Mouse (Mus musculus): ENCODE measurements around the gene Alg2.

The Alg2 gene

GRCm38 (mm10) chr4:47473968-47474729 lies at the start of gene Alg2, which contains the start of gene Sec61b:
Alg2 (minus strand) TSS chr4:47474333.
Sec61b (plus strand) TSS chr4:47474658.
- peak; percentile 98 for DNase-seq

GRCm38 (mm10) chr4:47521884-47522605 lies 47.9 kb upstream of the Alg2 start:
- DNase-seq: peak; percentile 11

DNA sequence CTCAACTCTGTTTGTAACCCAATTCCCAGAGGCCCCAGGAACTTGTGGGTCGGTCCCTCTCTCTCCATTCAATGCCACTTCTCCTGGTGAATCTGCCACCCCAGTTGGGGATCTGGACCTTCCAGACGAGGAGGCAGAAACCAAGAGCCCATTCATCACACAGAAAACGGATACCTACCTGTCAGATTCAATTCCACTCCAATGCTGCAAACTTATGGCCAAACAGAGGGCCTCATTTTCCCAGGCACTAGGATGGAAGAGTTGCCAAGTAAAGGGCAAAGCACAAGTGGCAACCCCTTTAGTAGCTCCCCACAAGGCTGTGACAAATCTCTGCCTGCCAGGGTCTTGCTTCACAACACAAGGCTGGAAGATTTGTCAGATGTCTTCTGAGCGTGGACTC lies 45.9 kb upstream of the Alg2 start:
- DNase-seq: no peak

- DNase-seq: peak; percentile 73
Observed at GRCm38 (mm10) chr4:47518551-47519181, 44.5 kb upstream of the Alg2 start.

GRCm38 (mm10) chr4:47504841-47505517 lies 30.8 kb upstream of the Alg2 start:
- DNase-seq: no peak

DNA sequence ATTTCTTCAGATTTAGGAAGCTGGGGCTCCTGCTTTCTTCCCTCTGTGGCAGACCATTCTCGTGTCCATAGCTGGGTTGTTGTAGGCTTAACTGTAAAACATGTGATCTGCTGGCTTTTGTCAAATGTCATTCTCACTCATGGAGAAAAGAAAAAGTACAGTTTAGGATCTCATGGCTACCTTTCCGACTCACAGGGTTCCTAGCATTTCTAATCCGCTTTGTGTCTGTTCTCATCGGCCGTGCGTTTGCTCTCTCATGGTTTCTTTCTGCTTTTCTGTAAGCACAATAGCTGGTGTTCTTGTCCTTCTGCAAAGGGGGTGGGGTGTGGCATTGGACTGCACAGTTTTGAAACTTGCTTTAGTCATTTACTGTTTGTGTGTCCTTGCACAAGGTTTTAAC lies 28.9 kb upstream of the Alg2 start:
- DNase-seq: no peak

GRCm38 (mm10) chr4:47502546-47502971 lies 28.4 kb upstream of the Alg2 start:
- DNase-seq: peak; percentile 53

GRCm38 (mm10) chr4:47499121-47499545 lies 25.0 kb upstream of the Alg2 start:
- DNase-seq: no peak

DNA sequence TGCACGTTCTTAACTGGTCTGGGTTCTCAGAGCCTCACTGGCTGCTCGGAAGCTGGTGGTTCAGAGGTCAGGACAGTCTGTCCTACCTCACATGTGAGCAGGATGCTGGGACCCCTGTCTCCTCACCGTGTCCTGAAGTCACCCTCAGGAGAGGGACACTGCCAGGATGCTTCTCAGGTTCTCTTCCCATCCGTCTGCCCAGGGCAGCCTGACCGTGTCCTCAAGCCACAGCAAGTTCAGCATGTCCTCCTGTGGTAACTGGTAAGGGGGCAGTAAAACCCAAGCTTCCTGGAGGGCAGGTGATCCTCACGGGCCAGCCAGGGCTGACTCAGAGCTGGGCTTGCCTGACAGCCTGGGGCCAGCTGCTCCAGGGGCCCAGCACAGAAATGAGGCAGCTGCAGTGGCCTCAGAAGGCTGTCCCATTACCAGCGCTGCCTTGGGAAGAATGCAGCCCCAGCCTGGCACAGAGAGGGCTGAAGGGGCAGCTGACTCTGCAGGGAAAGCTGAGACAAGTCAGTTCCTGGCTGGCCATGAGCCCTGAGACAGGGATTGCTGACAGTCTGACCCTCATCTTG lies 23.8 kb upstream of the Alg2 start:
- no peak for DNase-seq

- no peak for DNase-seq
Observed at GRCm38 (mm10) chr4:47494686-47495085, 20.6 kb upstream of the Alg2 start.

DNA sequence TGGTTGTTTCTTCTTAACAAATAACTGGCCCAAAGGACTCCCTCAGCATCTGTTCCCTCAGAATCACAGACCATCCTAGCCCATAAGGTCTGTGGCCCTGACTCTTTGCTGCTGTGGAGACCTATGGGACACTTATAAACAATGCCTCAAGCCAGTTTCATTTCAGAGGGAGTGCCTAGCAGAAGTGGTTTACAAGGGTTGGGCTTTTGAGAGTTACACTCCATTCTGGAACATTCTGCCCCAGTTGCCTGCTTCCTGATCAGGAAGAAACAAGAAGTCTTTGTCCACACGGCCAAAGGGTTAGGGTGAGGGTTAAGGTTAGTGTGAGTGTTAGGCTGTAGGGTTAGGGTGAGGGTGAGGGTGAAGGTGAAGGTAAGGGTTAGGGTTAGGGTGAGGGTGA lies 20.0 kb upstream of the Alg2 start:
- no peak for DNase-seq

DNA sequence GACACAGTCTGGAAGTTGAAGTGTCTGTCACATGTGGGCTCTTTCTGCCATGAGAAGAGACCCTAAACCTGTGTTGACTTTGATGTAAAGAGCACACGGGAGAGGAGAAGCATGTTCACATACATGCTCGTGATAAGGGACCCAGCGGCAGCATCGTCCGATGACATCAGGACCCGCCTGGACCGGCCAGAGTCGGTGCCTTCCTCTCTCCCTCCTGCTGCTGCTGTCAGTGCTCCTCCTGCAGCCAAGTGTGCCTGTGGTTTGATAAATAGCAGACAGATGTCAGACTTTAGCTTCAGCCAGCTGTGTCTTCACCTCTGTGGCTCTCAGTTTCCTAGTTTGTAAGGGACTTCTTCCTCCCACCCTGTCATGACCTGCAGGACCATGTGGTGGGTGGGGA lies 19.3 kb upstream of the Alg2 start:
- DNase-seq: no peak

- DNase-seq: no peak
Observed at GRCm38 (mm10) chr4:47492311-47493086, 18.4 kb upstream of the Alg2 start.

GRCm38 (mm10) chr4:47491243-47491642 lies 17.1 kb upstream of the Alg2 start:
- no peak for DNase-seq

DNA sequence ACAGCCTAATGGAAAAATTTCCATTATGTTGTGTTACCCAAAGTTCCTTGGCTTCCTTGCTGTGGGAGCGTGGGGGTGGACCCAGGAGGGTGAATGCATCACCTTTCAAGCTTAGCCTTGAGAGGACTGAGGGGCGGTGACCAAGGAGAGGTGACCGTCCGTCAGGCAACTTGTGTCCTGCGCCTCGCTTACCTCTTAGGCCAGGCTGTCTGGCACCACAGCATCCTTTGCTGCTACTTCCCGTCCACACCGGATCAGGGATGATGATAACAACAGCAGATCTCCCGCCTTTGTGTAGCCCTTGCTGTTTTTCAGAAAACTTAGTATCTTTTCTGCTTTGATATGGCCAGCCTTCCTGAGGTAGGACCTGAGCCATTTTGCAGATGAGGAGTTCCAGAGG lies 6.4 kb upstream of the Alg2 start:
- DNase-seq: no peak

DNA sequence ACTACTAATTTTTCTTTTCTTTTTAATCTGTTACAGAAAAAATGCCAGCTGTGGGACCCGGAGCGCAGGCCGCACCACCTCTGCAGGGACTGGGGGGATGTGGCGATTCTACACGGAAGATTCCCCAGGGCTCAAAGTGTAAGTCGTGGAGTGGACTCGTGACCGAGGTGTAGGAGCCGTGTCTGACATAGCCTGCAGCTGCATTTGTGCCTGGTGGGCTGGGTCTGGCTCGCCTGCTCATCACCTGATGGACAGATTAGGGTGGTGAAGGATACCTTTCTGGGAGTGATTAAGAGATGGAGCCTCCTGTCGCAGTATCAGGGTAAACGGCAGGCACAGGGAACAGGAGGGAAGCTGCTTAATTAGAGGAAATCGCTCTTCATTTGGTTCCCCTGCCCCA lies 6.0 kb upstream of the Alg2 start:
- DNase-seq: no peak

GRCm38 (mm10) chr4:47477539-47477938 lies 3.4 kb upstream of the Alg2 start:
- no peak for DNase-seq

DNA sequence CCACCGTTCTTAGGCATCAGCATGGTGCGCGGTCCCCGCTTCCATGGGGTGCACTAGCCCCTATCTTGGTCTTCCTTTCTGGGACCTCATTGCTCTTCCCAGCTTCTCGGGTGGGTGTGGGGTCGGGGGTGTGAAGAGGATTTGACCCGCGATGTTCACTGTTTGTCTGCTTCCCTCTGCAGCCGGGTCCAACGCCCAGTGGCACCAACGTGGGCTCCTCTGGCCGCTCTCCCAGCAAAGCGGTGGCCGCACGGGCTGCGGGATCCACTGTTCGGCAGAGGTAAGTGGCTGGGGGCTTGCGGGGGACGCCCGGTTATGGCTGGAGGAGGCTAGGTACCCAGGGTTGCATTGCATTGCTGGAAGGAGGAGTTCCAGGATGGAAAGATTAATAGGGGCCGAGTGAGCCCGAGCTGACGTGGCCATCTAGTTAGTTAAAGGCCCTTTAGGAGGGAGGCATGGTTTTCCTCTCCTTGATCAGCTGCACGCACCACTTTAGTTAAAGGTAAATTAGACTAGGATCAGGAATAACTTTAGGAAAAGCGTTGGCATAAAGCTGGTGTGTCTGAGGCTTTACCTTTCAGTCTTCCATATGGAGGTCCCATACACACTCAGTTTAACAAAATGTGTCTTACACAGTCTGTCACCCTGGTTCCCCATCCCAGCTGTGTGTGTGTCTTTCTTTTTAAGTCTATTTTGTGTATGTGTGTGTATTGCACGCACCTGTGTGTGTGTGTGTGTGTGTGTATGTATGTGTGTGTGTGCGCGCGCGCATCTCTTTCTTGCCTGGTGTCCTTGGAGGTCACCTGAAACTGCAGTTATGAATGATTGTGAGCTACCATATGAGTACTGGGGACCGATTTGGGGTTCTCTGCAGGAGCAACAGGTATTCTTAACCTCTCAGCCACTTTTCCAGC lies 854 bp upstream of the Alg2 start:
- no peak for DNase-seq

DNA sequence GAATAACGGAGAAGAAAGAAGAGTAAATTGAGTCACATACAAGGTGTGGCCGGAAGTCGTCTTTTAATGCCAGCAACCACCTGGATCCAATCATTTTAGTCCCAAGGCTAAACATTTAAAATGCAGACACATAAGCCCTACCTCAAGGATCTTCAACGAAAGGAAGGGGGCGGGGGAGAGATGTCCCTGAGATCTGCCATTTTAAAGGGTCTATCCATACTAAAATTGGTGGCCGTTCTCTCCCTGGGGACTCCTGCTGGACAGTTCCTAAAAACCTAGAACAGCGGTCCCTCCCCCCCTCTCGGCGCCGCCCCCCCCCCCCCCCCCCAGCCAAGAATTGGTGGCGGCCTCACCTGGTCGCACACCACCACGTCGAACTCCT lies 556 bp downstream of the Alg2 start:
- DNase-seq: no peak

GRCm38 (mm10) chr4:47467196-47467595 lies 6.9 kb downstream of the Alg2 start:
- DNase-seq: no peak
